In the genomic region with DNA sequence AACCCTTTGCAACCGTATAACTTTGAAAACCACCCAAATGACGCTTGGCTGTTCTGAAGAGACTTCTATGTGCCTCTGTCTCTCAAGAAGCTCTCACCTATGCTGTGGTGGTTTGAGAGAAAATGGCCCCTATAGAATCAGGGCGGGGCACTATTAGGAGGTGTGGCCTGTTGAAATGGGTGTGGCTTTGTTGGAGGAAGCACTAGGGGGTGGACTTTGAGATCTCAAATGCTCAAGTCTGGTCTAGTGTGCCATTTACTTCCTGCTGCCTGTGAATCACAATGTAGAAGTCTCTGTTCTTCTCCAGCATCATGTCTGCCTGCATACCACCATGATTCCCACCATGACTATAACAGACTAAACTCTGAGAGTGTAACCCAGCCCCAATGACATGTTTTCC, we compare ENCODE assay signal across 27 mouse cellular contexts. TPM values are rescaled to one million over a fixed set of nuclear protein-coding genes. Genes with fewer than 3 reads are reported as not detected.
"Had no signal": no experiment of that assay in that cellular context is flagged by ENCODE, and none has a peak within 500 bp of the region (broad histone marks: within the 10 kb centered on the region; RNA-seq: fewer than 3 reads in every experiment).

No protein-coding gene starts in this region.

- H3K9ac ChIP-seq: heart, embryonic 13.5 days; heart, embryonic 15.5 days; hindbrain, embryonic 13.5 days; hindbrain, embryonic 15.5 days; kidney, embryonic 15.5 days; limb, embryonic 12.5 days; liver, embryonic 13.5 days; liver, embryonic 15.5 days; liver, postnatal 0 days had no signal

- H3K27me3 ChIP-seq: heart, embryonic 13.5 days; heart, embryonic 15.5 days; hindbrain, embryonic 13.5 days; hindbrain, embryonic 15.5 days; kidney, embryonic 15.5 days; limb, embryonic 12.5 days; liver, embryonic 13.5 days; liver, embryonic 15.5 days had no signal

- DNase-seq: gastrocnemius, postnatal 14 days; gastrocnemius, postnatal 36 days; heart, adult 18-20 months; heart, postnatal 14 days; heart, postnatal 36 days; kidney, adult 2 months; kidney, adult 9 months; kidney, postnatal 14 days; kidney, postnatal 4 days; liver; liver, embryonic 13.5 days; liver, postnatal 0 days had no signal

- H3K4me1 ChIP-seq: heart, embryonic 13.5 days; heart, embryonic 15.5 days; hindbrain, embryonic 13.5 days; hindbrain, embryonic 15.5 days; limb, embryonic 10.5 days; limb, embryonic 12.5 days; liver, embryonic 13.5 days; liver, embryonic 15.5 days had no signal

- ATAC-seq: hindbrain, postnatal 0 days; liver, postnatal 0 days had no signal

- H3K27ac ChIP-seq: heart, embryonic 13.5 days; heart, embryonic 15.5 days; hindbrain, embryonic 13.5 days; hindbrain, embryonic 15.5 days; hindbrain, postnatal 0 days; kidney, embryonic 15.5 days; kidney, postnatal 0 days; layer of hippocampus, adult 2 months; left cerebral cortex, adult 2 months; limb, embryonic 10.5 days; limb, embryonic 12.5 days; liver, embryonic 13.5 days; liver, embryonic 15.5 days had no signal

- H3K4me3 ChIP-seq: heart, embryonic 13.5 days; heart, embryonic 15.5 days; hindbrain, embryonic 13.5 days; hindbrain, embryonic 15.5 days; kidney, embryonic 15.5 days; layer of hippocampus, adult 2 months; left cerebral cortex, adult 2 months; limb, embryonic 10.5 days; limb, embryonic 12.5 days; liver, embryonic 13.5 days; liver, embryonic 15.5 days had no signal

- H3K4me2 ChIP-seq: heart, embryonic 11.5 days; heart, embryonic 13.5 days; heart, embryonic 15.5 days; hindbrain, embryonic 13.5 days; hindbrain, embryonic 15.5 days; kidney, embryonic 15.5 days; limb, embryonic 12.5 days; liver, embryonic 11.5 days; liver, embryonic 13.5 days; liver, embryonic 15.5 days had no signal

- H3K36me3 ChIP-seq: heart, embryonic 13.5 days; heart, embryonic 15.5 days; hindbrain, embryonic 13.5 days; hindbrain, embryonic 15.5 days; kidney, embryonic 15.5 days; limb, embryonic 10.5 days; limb, embryonic 12.5 days; liver, embryonic 13.5 days; liver, embryonic 15.5 days had no signal

RNA-seq across cellular contexts. Expression of a gene that starts 21.8 kb away (rescaled TPM):
- total RNA-seq: hematopoietic stem cell, adult 5-6 weeks had no signal
